Mouse (Mus musculus): Measurements from ENCODE around the gene Lif. TPM values are rescaled to one million over a fixed set of nuclear protein-coding genes. Genes with fewer than 3 reads are reported as not detected.

Gene Lif
- polyA plus RNA-seq, 1 experiment from 2014 or later = 0.65 TPM

- no peak for ATAC-seq (ENCODE audit: insufficient read depth, low FRiP score, low read depth)
- Histone ChIP-seq H3K9ac (no peak overlapping the region), H3K27me3 (replicated peaks) (no peaks in the 10 kb centered on the region), H3K4me2 (no peak overlapping the region), H3K4me1 (no peaks in the 10 kb centered on the region), H3K9me3 (no peaks in the 10 kb centered on the region), H3K36me3 (no peaks in the 10 kb centered on the region), H3K4me3 (replicated peaks) (no peak overlapping the region), H3K27ac (no peak overlapping the region)
- WGBS = 85% methylated on average over 14 of the region's 14 CpGs
Measured at GRCm38 (mm10) chr11:4319212-4319955, 62.0 kb downstream of the Lif start.

- H3K27ac ChIP-seq = no peak overlapping the region
- WGBS = 45% methylated on average over 4 of the region's 4 CpGs
- H3K27me3 ChIP-seq (replicated peaks) = no peaks in the 10 kb centered on the region
- no peaks in the 10 kb centered on the region for H3K9me3 ChIP-seq
- H3K36me3 ChIP-seq = no peaks in the 10 kb centered on the region
- no peak for ATAC-seq (ENCODE audit: insufficient read depth, low FRiP score, low read depth)
- no peak overlapping the region for H3K9ac ChIP-seq
- no peak overlapping the region for H3K4me3 ChIP-seq (replicated peaks)
- no peaks in the 10 kb centered on the region for H3K4me1 ChIP-seq
- H3K4me2 ChIP-seq = no peak overlapping the region
Measured at GRCm38 (mm10) chr11:4320876-4321275, 63.5 kb downstream of the Lif start.

Other genes with a start within 250 kb of the Lif start
- 1.4 and 1.5 TPM in 2 replicates for gene Sec14l4, start 226.1 kb upstream of the Lif start, polyA plus RNA-seq (2015; fragmentation: Nextera tagmentation; extraction: Ambion mirVana)
- gene Sec14l3, start 192.7 kb upstream of the Lif start, polyA plus RNA-seq (2015; fragmentation: Nextera tagmentation; extraction: Ambion mirVana) = 0.08 and 0.18 TPM in 2 replicates
- gene Mtfp1, start 162.1 kb upstream of the Lif start, polyA plus RNA-seq (2015; fragmentation: Nextera tagmentation; extraction: Ambion mirVana) = 21.7 and 21.8 TPM in 2 replicates
- gene Sec14l2, start 134.1 kb upstream of the Lif start, polyA plus RNA-seq (2015; fragmentation: Nextera tagmentation; extraction: Ambion mirVana) = 1.7 and 1.9 TPM in 2 replicates
- gene Rnf215, start 122.4 kb upstream of the Lif start, polyA plus RNA-seq (2015; fragmentation: Nextera tagmentation; extraction: Ambion mirVana) = 25.1 and 26.8 TPM in 2 replicates
- 6.1 and 6.4 TPM in 2 replicates for gene Ccdc157, start 97.3 kb upstream of the Lif start, polyA plus RNA-seq (2015; fragmentation: Nextera tagmentation; extraction: Ambion mirVana)
- 39.2 and 44.2 TPM in 2 replicates for gene Sf3a1, start 97.2 kb upstream of the Lif start, polyA plus RNA-seq (2015; fragmentation: Nextera tagmentation; extraction: Ambion mirVana)
- gene Tbc1d10a, start 70.8 kb upstream of the Lif start, polyA plus RNA-seq (2015; fragmentation: Nextera tagmentation; extraction: Ambion mirVana) = 31.1 and 33.4 TPM in 2 replicates
- 3.8 and 4.8 TPM in 2 replicates for gene Castor1, start 39.3 kb upstream of the Lif start, polyA plus RNA-seq (2015; fragmentation: Nextera tagmentation; extraction: Ambion mirVana)
- gene Osm, start 21.1 kb upstream of the Lif start, polyA plus RNA-seq (2015; fragmentation: Nextera tagmentation; extraction: Ambion mirVana) = 0.22 TPM in 2 replicates
- gene Hormad2, start 183.5 kb downstream of the Lif start, polyA plus RNA-seq (2015; fragmentation: Nextera tagmentation; extraction: Ambion mirVana) = 0.17 and 0.44 TPM in 2 replicates

Data from stomach, embryonic 15.5 days (tissue).